25 mouse cellular contexts compared by ENCODE assay signal in genomic region chr3:155186456-155186855, GRCm38 (mm10).
DNase-seq lines count a peak whose midpoint lies in the region; ATAC-seq and TF ChIP-seq lines count a peak whose summit lies in the region.
"Had no signal": no experiment of that assay in that cellular context is flagged by ENCODE, and none has a peak within 500 bp of the region (broad histone marks: within the 10 kb centered on the region; RNA-seq: fewer than 3 reads in every experiment).

No protein-coding gene starts in this region.

- H3K27me3 ChIP-seq in heart, postnatal 0 days (ENCODE audit: control insufficient read depth, insufficient read depth, low read length): no peaks in the 10 kb centered on the region
- H3K27me3 ChIP-seq in lung, embryonic 14.5 days (ENCODE audit: insufficient read depth, low read length): no peaks in the 10 kb centered on the region
- H3K27me3 ChIP-seq: CH12.LX; forebrain, embryonic 13.5 days; heart, embryonic 13.5 days; hindbrain, embryonic 13.5 days; intestine, embryonic 15.5 days had no signal

- H3K4me3 ChIP-seq in heart, postnatal 0 days (ENCODE audit: low read depth, low read length): no peak overlapping the region
- H3K4me3 ChIP-seq in lung, embryonic 14.5 days (ENCODE audit: low read depth, low read length): no peak overlapping the region
- no peak overlapping the region for H3K4me3 ChIP-seq in lung, adult 2 months (replicated peaks; ENCODE audit: extremely low read depth, low read depth, low read length)
- H3K4me3 ChIP-seq: forebrain, embryonic 10.5 days; forebrain, embryonic 13.5 days; gastrocnemius, adult 2 months; heart, embryonic 10.5 days; heart, embryonic 13.5 days; hindbrain, embryonic 13.5 days; intestine, embryonic 15.5 days had no signal

- no peak for TF ChIP-seq EP300 in heart, postnatal 0 days (IDR thresholded peaks at IDR 0.05; ENCODE audit: low read depth)

- H3K9ac ChIP-seq in heart, postnatal 0 days (replicated peaks; ENCODE audit: low read depth, low read length): no peak overlapping the region
- no peak overlapping the region for H3K9ac ChIP-seq in lung, embryonic 14.5 days
- H3K9ac ChIP-seq: forebrain, embryonic 13.5 days; heart, embryonic 13.5 days; hindbrain, embryonic 13.5 days; intestine, embryonic 15.5 days had no signal

- no peak overlapping the region for H3K27ac ChIP-seq in heart, postnatal 0 days (ENCODE audit: low read depth)
- no peak overlapping the region for H3K27ac ChIP-seq in lung, embryonic 14.5 days (ENCODE audit: low read depth)
- H3K27ac ChIP-seq: forebrain, embryonic 10.5 days; forebrain, embryonic 13.5 days; gastrocnemius, adult 2 months; heart, embryonic 10.5 days; heart, embryonic 13.5 days; hindbrain, embryonic 13.5 days; intestine, embryonic 15.5 days had no signal

- no peak overlapping the region for H3K4me2 ChIP-seq in heart, postnatal 0 days (ENCODE audit: low read depth, low read length)
- H3K4me2 ChIP-seq in lung, embryonic 14.5 days: no peak overlapping the region
- H3K4me2 ChIP-seq: forebrain, embryonic 13.5 days; heart, embryonic 13.5 days; hindbrain, embryonic 13.5 days; intestine, embryonic 15.5 days had no signal

- WGBS in heart, postnatal 0 days: 78% methylated on average over 2 of the region's 2 CpGs
- 82% methylated on average over 2 of the region's 2 CpGs for WGBS in lung, embryonic 14.5 days
- WGBS in lung, adult 2 months: 80% methylated on average over 2 of the region's 2 CpGs

- no peak for DNase-seq in heart, postnatal 0 days (ENCODE audit: low spot score)
- no peak for DNase-seq in heart, adult 8-10 months (ENCODE audit: low spot score)
- DNase-seq in lung, embryonic 14.5 days: peak; percentile 2
- DNase-seq in lung, adult 2 months: no peak
- DNase-seq in telencephalon, adult 2 months (ENCODE audit: low read depth, low spot score): peak; percentile 10
- DNase-seq in frontal cortex, postnatal 25 days (ENCODE audit: low spot score in 2 of 2): no peak
- DNase-seq: adrenal gland, adult 8-10 months; adrenal gland, postnatal 25 days; B cell, adult 2 months; cerebellum, adult 18-20 months; cerebellum, adult 9-10 months; cerebellum, postnatal 14 days; gastrocnemius, adult 2 months; gastrocnemius, postnatal 14 days; heart, adult 18-20 months had no signal

- no peaks in the 10 kb centered on the region for H3K4me1 ChIP-seq in heart, postnatal 0 days (ENCODE audit: control insufficient read depth, insufficient read depth)
- H3K4me1 ChIP-seq in lung, embryonic 14.5 days (ENCODE audit: insufficient read depth): no peaks in the 10 kb centered on the region
- no peaks in the 10 kb centered on the region for H3K4me1 ChIP-seq in lung, adult 2 months (ENCODE audit: control insufficient read depth, insufficient read depth, low read length)
- H3K4me1 ChIP-seq: forebrain, embryonic 10.5 days; forebrain, embryonic 13.5 days; heart, embryonic 10.5 days; hindbrain, embryonic 13.5 days; intestine, embryonic 15.5 days had no signal

- no peaks in the 10 kb centered on the region for H3K36me3 ChIP-seq in heart, postnatal 0 days (replicated peaks; ENCODE audit: control insufficient read depth, insufficient read depth, low read length)
- H3K36me3 ChIP-seq in lung, embryonic 14.5 days (ENCODE audit: insufficient read depth): no peaks in the 10 kb centered on the region
- H3K36me3 ChIP-seq: forebrain, embryonic 10.5 days; G1E; heart, embryonic 10.5 days; heart, embryonic 13.5 days; hindbrain, embryonic 13.5 days; intestine, embryonic 15.5 days had no signal

- ATAC-seq in heart, postnatal 0 days (ENCODE audit: insufficient read depth, low read depth): no peak
- no peak for ATAC-seq in lung, embryonic 14.5 days (ENCODE audit: insufficient read depth)
- ATAC-seq: forebrain, embryonic 13.5 days; forebrain, embryonic 16.5 days; hindbrain, embryonic 16.5 days; intestine, embryonic 15.5 days had no signal

- H3K9me3 ChIP-seq in heart, postnatal 0 days (replicated peaks; ENCODE audit: control insufficient read depth, low read length): no peaks in the 10 kb centered on the region
- H3K9me3 ChIP-seq in lung, embryonic 14.5 days (ENCODE audit: low read depth, low read length): no peaks in the 10 kb centered on the region
- H3K9me3 ChIP-seq: forebrain, embryonic 10.5 days; forebrain, embryonic 13.5 days; heart, embryonic 10.5 days; heart, embryonic 13.5 days; hindbrain, embryonic 13.5 days; intestine, embryonic 15.5 days had no signal

- no peak for TF ChIP-seq POLR2A in lung, adult 2 months (IDR thresholded peaks at IDR 0.05; ENCODE audit: borderline replicate concordance, extremely low read depth, low read depth, low read length)

- peak; percentile 28; the same call in 1 of the 2 replicates for TF ChIP-seq CTCF in heart, postnatal 0 days (IDR thresholded peaks at IDR 0.05; ENCODE audit: low read depth)
- no peak for TF ChIP-seq CTCF in lung, embryonic 14.5 days (IDR thresholded peaks at IDR 0.05; ENCODE audit: low read depth)
- no peak for TF ChIP-seq CTCF in lung, adult 2 months (IDR thresholded peaks at IDR 0.05; ENCODE audit: insufficient read depth, low read length)

Comparison
In these comparisons a context has a peak if more than half of its experiments do, and no peak if none do; other contexts are left out.
1. DNase-seq: peak in lung, embryonic 14.5 days (single experiment) and telencephalon, adult 2 months (single experiment); none in heart, postnatal 0 days (single experiment), heart, adult 8-10 months (single experiment), lung, adult 2 months (single experiment) and frontal cortex, postnatal 25 days (0 of 2).